Mouse (Mus musculus): ENCODE data around the gene Prkar1b.

Gene Prkar1b

GRCm38 (mm10) chr5:139004588-139004987 is 145.2 kb downstream of the Prkar1b start:
- no peak for DNase-seq (ENCODE audit: low spot score)

- no peak for DNase-seq (ENCODE audit: low spot score)
These were observed 150.1 kb downstream of the Prkar1b start for GRCm38 (mm10) chr5:138999716-139000115.

- DNase-seq (ENCODE audit: low spot score), result peak; percentile 23
These were observed 151.7 kb downstream of the Prkar1b start for GRCm38 (mm10) chr5:138997936-138998580.

- peak; percentile 39 for DNase-seq (ENCODE audit: low spot score)
These were observed 152.5 kb downstream of the Prkar1b start, which contains the start of gene Pdgfa for GRCm38 (mm10) chr5:138997171-138997788. Gene Pdgfa, minus strand, starts transcription at chr5:138997370.

- no peak for DNase-seq (ENCODE audit: low spot score)
These were observed 153.3 kb downstream of the Prkar1b start for GRCm38 (mm10) chr5:138996322-138997073.

GRCm38 (mm10) chr5:138995721-138996311 is 154.0 kb downstream of the Prkar1b start:
- DNase-seq (ENCODE audit: low spot score), result peak; percentile 49

- peak; percentile 64 for DNase-seq (ENCODE audit: low spot score)
These were observed 154.7 kb downstream of the Prkar1b start for GRCm38 (mm10) chr5:138994786-138995720.

GRCm38 (mm10) chr5:138994108-138994785 is 155.6 kb downstream of the Prkar1b start:
- DNase-seq (ENCODE audit: low spot score), result no peak

- no peak for DNase-seq (ENCODE audit: low spot score)
These were observed 156.3 kb downstream of the Prkar1b start for GRCm38 (mm10) chr5:138993371-138994107.

GRCm38 (mm10) chr5:138992611-138993370 is 157.0 kb downstream of the Prkar1b start:
- DNase-seq (ENCODE audit: low spot score), result no peak

GRCm38 (mm10) chr5:138991734-138992133 is 158.1 kb downstream of the Prkar1b start:
- DNase-seq (ENCODE audit: low spot score), result no peak

- peak; percentile 18 for DNase-seq (ENCODE audit: low spot score)
These were observed 159.0 kb downstream of the Prkar1b start for GRCm38 (mm10) chr5:138990659-138991380.

- DNase-seq (ENCODE audit: low spot score), result no peak
These were observed 160.2 kb downstream of the Prkar1b start for GRCm38 (mm10) chr5:138989567-138989966.

- peak; percentile 38 for DNase-seq (ENCODE audit: low spot score)
These were observed 161.0 kb downstream of the Prkar1b start for GRCm38 (mm10) chr5:138988764-138989163.

- no peak for DNase-seq (ENCODE audit: low spot score)
These were observed 161.8 kb downstream of the Prkar1b start for GRCm38 (mm10) chr5:138987994-138988393.

GRCm38 (mm10) chr5:138981921-138982320 is 167.9 kb downstream of the Prkar1b start:
- no peak for DNase-seq (ENCODE audit: low spot score)

GRCm38 (mm10) chr5:138980608-138981007 is 169.2 kb downstream of the Prkar1b start:
- DNase-seq (ENCODE audit: low spot score), result no peak

- DNase-seq (ENCODE audit: low spot score), result no peak
These were observed 170.0 kb downstream of the Prkar1b start for GRCm38 (mm10) chr5:138979840-138980239.

GRCm38 (mm10) chr5:138977759-138978158 is 172.0 kb downstream of the Prkar1b start:
- no peak for DNase-seq (ENCODE audit: low spot score)

Measured in ovary, postnatal 14 days (tissue).